Mouse (Mus musculus): ENCODE data around the gene Prdx4.

DNA sequence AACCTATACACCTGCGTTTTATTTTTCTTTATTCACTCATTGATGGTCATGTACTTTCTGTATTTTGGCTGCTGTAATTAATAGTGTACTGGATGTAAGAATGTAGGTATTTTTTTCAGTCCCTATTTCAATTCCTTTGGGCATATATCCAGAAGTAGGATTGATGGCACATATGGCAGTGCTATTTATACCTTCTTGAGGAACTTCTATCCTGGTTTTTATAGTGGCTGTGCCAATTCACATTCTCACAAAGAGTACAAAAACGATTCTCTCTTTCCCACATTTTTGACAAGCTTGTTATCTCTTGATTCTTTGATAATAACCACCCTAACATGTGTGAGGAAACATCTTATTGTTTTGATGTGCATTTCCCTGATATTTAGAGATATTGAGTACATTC lies 24.5 kb upstream of the Prdx4 start:
- TF ChIP-seq POLR2A (IDR thresholded peaks at IDR 0.05; ENCODE audit: low read depth, low read length) (no peak), CTCF (IDR thresholded peaks at IDR 0.05; ENCODE audit: extremely low read depth, insufficient read length, insufficient replicate concordance, low read depth, low read length) (no peak)
